In the genomic region with DNA sequence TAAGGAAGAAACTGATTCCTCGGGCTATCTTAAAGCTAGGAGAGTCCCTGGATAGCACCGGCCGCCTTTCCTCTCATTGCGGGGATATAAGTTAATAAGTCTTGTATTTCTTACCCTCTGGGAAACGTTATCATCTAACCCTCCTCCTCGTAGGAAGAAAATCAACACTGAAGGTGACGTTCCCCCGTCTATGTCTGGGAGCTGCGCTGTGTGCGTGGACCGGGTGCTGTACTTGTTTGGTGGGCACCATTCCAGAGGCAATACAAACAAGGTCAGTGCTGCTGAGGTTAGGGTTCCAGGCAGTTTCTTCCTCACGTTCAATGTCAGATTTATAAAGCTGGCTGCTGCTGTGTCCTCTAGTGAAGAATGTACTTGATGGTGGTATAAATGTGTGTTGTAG, we compare ENCODE assay signal across 15 mouse cellular contexts.
"Had no signal": no experiment of that assay in that cellular context is flagged by ENCODE, and none has a peak within 500 bp of the region (broad histone marks: within the 10 kb centered on the region; RNA-seq: fewer than 3 reads in every experiment).

No protein-coding gene starts in this region.

- H3K9ac ChIP-seq: lung, embryonic 14.5 days; midbrain, embryonic 12.5 days; neural tube, embryonic 12.5 days; stomach, embryonic 15.5 days had no signal

- H3K27ac ChIP-seq: midbrain, embryonic 12.5 days; neural tube, embryonic 12.5 days; stomach, embryonic 15.5 days; stomach, postnatal 0 days had no signal

- DNase-seq: lung, adult 18-20 months; lung, embryonic 14.5 days; lung, postnatal 10 days; lung, postnatal 4 days; midbrain, embryonic 14.5 days; right cerebral cortex, postnatal 14 days; thymus, adult 2 months; thymus, postnatal 25 days; thymus, postnatal 4 days had no signal

- H3K4me3 ChIP-seq: midbrain, embryonic 12.5 days; myocyte; neural tube, embryonic 12.5 days; stomach, embryonic 15.5 days had no signal

- H3K27me3 ChIP-seq: midbrain, embryonic 12.5 days; neural tube, embryonic 12.5 days; stomach, embryonic 15.5 days had no signal

- ATAC-seq: midbrain, embryonic 16.5 days had no signal

- H3K4me2 ChIP-seq: lung, embryonic 14.5 days; midbrain, embryonic 12.5 days; neural tube, embryonic 12.5 days; stomach, embryonic 15.5 days had no signal

- H3K9me3 ChIP-seq: midbrain, embryonic 12.5 days; neural tube, embryonic 12.5 days; stomach, embryonic 15.5 days had no signal
